Mouse (Mus musculus) lung, embryonic 16.5 days (tissue): Measurements from ENCODE around the gene Nuak2. TPM values are rescaled to one million over a fixed set of nuclear protein-coding genes. Genes with fewer than 3 reads are reported as not detected.
"Not testable (repeated sequence)": the region's sequence is repeated elsewhere in the genome, so short reads cannot be mapped to it uniquely, and the experiment has no call there.

Experiments
- ATAC-seq: fragments of 200-750 bp; cut with Nextera tagmentation; 2 replicates; pipeline ENCODE4 v1.8.0; 2017; ENCODE audit warnings: low read depth, mild to moderate bottlenecking, moderate library complexity
- H3K27ac ChIP-seq: fragments of 300-500 bp; sonication (generic); 2 replicates; pipeline ENCODE4 v1.5.1; 2014; ENCODE audit warnings: mild to moderate bottlenecking, control low read depth, low read length
- H3K27me3 ChIP-seq: fragments of 300-500 bp; sonication (generic); 2 replicates; pipeline ENCODE4 v1.6.1; 2014; ENCODE audit warnings: low read depth, low read length, mixed read lengths; ENCODE audit not compliant: control insufficient read depth, insufficient read depth
- H3K36me3 ChIP-seq: fragments of 300-500 bp; sonication (generic); 2 replicates; pipeline ENCODE4 v1.6.1; 2014; ENCODE audit warnings: low read length; ENCODE audit not compliant: control insufficient read depth, insufficient read depth
- H3K4me1 ChIP-seq: fragments of 300-500 bp; sonication (generic); replicated peaks from 2 replicates; pipeline ENCODE4 v1.6.1; 2014; ENCODE audit warnings: low read length, mixed read lengths; ENCODE audit not compliant: control insufficient read depth, insufficient read depth
- H3K4me2 ChIP-seq: fragments of 300-500 bp; sonication (generic); 2 replicates; pipeline ENCODE4 v1.6.1; 2014; ENCODE audit warnings: low read depth, low read length, control low read depth
- H3K4me3 ChIP-seq: fragments of 300-500 bp; sonication (generic); 2 replicates; pipeline ENCODE4 v1.5.1; 2014; ENCODE audit warnings: mild to moderate bottlenecking, low read length, control low read depth
- H3K9ac ChIP-seq: fragments of 300-500 bp; sonication (generic); 2 replicates; pipeline ENCODE4 v1.6.1; 2014; ENCODE audit warnings: low read length, control low read depth
- H3K9me3 ChIP-seq: fragments of 300-500 bp; sonication (generic); 2 replicates; pipeline ENCODE4 v1.6.1; 2016; ENCODE audit warnings: low read length; ENCODE audit not compliant: control insufficient read depth
- WGBS: fragments of 180-500 bp; shearing (Covaris S2); extraction: QIAGEN DNeasy Blood & Tissue Kit; methylation state at CpG from one replicate; pipeline ENCODE4 v1.1.7; 2014; 5-methylcytosine and 5-hydroxymethylcytosine counted together
- polyA plus RNA-seq: library from polyadenylated mRNA; unstranded; fragments of >200 nt; fragmentation: Nextera tagmentation; extraction: Ambion mirVana; gene quantifications from 2 replicates; pipeline ENCODE4 v1.2.1, GENCODE M21; 2015

The Nuak2 gene
- polyA plus RNA-seq, result 23.4 TPM in 2 replicates

- WGBS, result under 1% methylated on average over 67 of the region's 67 CpGs
- H3K36me3 ChIP-seq, result no peaks in the 10 kb centered on the region
- H3K27ac ChIP-seq, result peak within 1 kb of the TSS; percentile 81
- H3K4me2 ChIP-seq, result peak within 1 kb of the TSS; percentile 66
- peaks cover 30% of the 10 kb centered on the region for H3K4me1 ChIP-seq
- no peaks in the 10 kb centered on the region for H3K9me3 ChIP-seq
- ATAC-seq, result peak; percentile 73
- peak within 1 kb of the TSS; percentile 72 for H3K9ac ChIP-seq
- H3K4me3 ChIP-seq, result peak within 1 kb of the TSS; percentile 56
- no peaks in the 10 kb centered on the region for H3K27me3 ChIP-seq
Observed at GRCm38 (mm10) chr1:132315889-132316624, at the start of gene Nuak2. Nuak2 (plus strand) TSS chr1:132316126.

- 0 out of 2 replicates have a peak, but pooled peaks cover 2% of the 10 kb centered on the region for H3K4me1 ChIP-seq
- no peaks in the 10 kb centered on the region for H3K9me3 ChIP-seq
- H3K27ac ChIP-seq, result no peak overlapping the region
- WGBS, result 29% methylated on average over 8 of the region's 8 CpGs
- peak overlapping the region; percentile 21 for H3K4me2 ChIP-seq
- H3K27me3 ChIP-seq, result no peaks in the 10 kb centered on the region
- peak; percentile 77 for ATAC-seq
- H3K4me3 ChIP-seq, result no peak overlapping the region
- no peak overlapping the region for H3K9ac ChIP-seq
- H3K36me3 ChIP-seq, result no peaks in the 10 kb centered on the region
Observed at GRCm38 (mm10) chr1:132266791-132267557, 49.0 kb upstream of the Nuak2 start.

- Histone ChIP-seq H3K4me3 (no peak overlapping the region), H3K36me3 (no peaks in the 10 kb centered on the region), H3K27ac (no peak overlapping the region), H3K4me1 (0 out of 2 replicates have a peak, but pooled peaks cover 2% of the 10 kb centered on the region), H3K4me2 (no peak overlapping the region), H3K9ac (no peak overlapping the region), H3K9me3 (no peaks in the 10 kb centered on the region), H3K27me3 (no peaks in the 10 kb centered on the region)
- no peak for ATAC-seq
- WGBS, result 63% methylated on average over 2 of the region's 2 CpGs
Observed at GRCm38 (mm10) chr1:132267959-132268358, 48.0 kb upstream of the Nuak2 start.

- WGBS, result 68% methylated on average over 7 of the region's 7 CpGs
- ATAC-seq, result no peak
- H3K27ac ChIP-seq, result no peak overlapping the region
Observed at GRCm38 (mm10) chr1:132268418-132269060, 47.4 kb upstream of the Nuak2 start.

DNA sequence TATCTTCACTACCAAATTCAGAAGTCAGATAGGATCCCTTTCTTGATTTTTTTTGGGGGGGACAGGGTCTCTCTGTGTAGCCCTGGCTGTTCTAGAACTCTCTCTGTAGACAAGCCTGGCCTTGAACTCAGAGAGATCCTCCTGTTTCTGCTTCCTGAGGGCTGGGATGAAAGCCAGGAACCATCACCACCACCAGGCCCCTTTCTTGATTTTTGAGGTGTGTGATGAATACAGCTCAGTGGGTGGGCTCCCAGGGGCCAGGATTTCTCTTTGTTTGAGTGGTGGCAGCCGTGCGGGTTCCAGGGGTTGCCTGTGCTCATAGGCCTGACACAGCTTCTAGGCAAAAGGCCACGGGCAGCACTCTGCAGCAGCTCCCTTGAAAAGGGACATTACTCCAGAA is 44.7 kb upstream of the Nuak2 start:
- H3K27me3 ChIP-seq, result no peaks in the 10 kb centered on the region
- H3K36me3 ChIP-seq, result no peaks in the 10 kb centered on the region
- H3K4me1 ChIP-seq, result 0 out of 2 replicates have a peak, but pooled peaks cover 2% of the 10 kb centered on the region
- no peak overlapping the region for H3K9ac ChIP-seq
- no peak for ATAC-seq
- WGBS, result 71% methylated on average over 3 of the region's 3 CpGs
- H3K4me2 ChIP-seq, result no peak overlapping the region
- H3K4me3 ChIP-seq, result no peak overlapping the region
- no peak overlapping the region for H3K27ac ChIP-seq
- no peaks in the 10 kb centered on the region for H3K9me3 ChIP-seq

More at GRCm38 (mm10) chr1:132268418-132269060, 47.4 kb upstream of the Nuak2 start:
- no peaks in the 10 kb centered on the region for H3K27me3 ChIP-seq
- no peak overlapping the region for H3K4me3 ChIP-seq
- H3K4me1 ChIP-seq, result 0 out of 2 replicates have a peak, but pooled peaks cover 2% of the 10 kb centered on the region
- H3K9me3 ChIP-seq, result no peaks in the 10 kb centered on the region
- H3K4me2 ChIP-seq, result no peak overlapping the region
- no peaks in the 10 kb centered on the region for H3K36me3 ChIP-seq
- H3K9ac ChIP-seq, result no peak overlapping the region

DNA sequence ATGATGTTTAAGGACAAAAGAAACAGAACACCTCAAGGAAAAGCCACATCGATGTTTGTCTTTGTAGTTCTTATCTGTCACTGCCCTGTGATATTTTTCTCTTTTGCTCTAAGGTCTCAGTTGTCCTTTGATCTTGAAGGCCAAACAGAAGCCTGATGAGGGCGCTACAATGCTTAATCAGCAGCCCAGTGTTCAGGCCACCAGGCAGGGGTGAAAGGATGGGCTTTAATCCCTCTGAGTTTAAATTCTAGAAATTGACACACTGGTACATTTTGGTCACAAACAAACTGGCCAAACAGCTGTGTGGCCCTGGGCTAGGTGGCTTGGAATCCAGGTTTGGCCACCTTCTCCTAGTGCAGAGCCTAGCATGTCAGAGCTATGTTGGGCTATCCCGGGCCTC is 39.2 kb upstream of the Nuak2 start:
- Histone ChIP-seq H3K27me3 (no peaks in the 10 kb centered on the region), H3K36me3 (no peaks in the 10 kb centered on the region), H3K9ac (no peak overlapping the region), H3K4me2 (no peak overlapping the region), H3K27ac (no peak overlapping the region), H3K4me3 (no peak overlapping the region), H3K9me3 (no peaks in the 10 kb centered on the region), H3K4me1 (no peaks in the 10 kb centered on the region)
- ATAC-seq, result no peak
- WGBS, result 47% methylated on average over 3 of the region's 3 CpGs

GRCm38 (mm10) chr1:132277124-132277523 is 38.8 kb upstream of the Nuak2 start:
- Histone ChIP-seq H3K4me1 (no peaks in the 10 kb centered on the region), H3K9ac (no peak overlapping the region), H3K4me3 (no peak overlapping the region), H3K4me2 (no peak overlapping the region), H3K27ac (no peak overlapping the region), H3K9me3 (no peaks in the 10 kb centered on the region), H3K27me3 (no peaks in the 10 kb centered on the region), H3K36me3 (no peaks in the 10 kb centered on the region)
- WGBS, result 47% methylated on average over 6 of the region's 6 CpGs
- no peak for ATAC-seq

GRCm38 (mm10) chr1:132280636-132281035 is 35.3 kb upstream of the Nuak2 start:
- H3K27me3 ChIP-seq, ATAC-seq, H3K4me3 ChIP-seq, H3K4me2 ChIP-seq, H3K36me3 ChIP-seq, H3K4me1 ChIP-seq, H3K9me3 ChIP-seq, H3K27ac ChIP-seq, H3K9ac ChIP-seq: not testable (repeated sequence)
- WGBS, result 64% methylated on average over 6 of the region's 6 CpGs
